Mouse (Mus musculus) stomach, postnatal 0 days (tissue): Measurements from ENCODE around the gene Ccdc84. TPM values are rescaled to one million over a fixed set of nuclear protein-coding genes. Genes with fewer than 3 reads are reported as not detected.

Experiments used
- ATAC-seq: fragments of 200-750 bp; cut with Nextera tagmentation; 2 replicates; pipeline ENCODE4 v1.8.0; 2017; ENCODE audit not compliant: low FRiP score, low TSS enrichment
- DNase-seq: peaks from one replicate; pipeline ENCODE4 v3.0.0-alpha.2; 2016; ENCODE audit warnings: low spot score
- H3K27ac ChIP-seq: fragments of 300-500 bp; sonication (generic); replicated peaks from 2 replicates; pipeline ENCODE4 v1.5.1; 2014; ENCODE audit warnings: mild to moderate bottlenecking, control low read depth
- H3K27me3 ChIP-seq: fragments of 300-500 bp; sonication (generic); 2 replicates; pipeline ENCODE4 v1.6.1; 2014; ENCODE audit warnings: low read length; ENCODE audit not compliant: control insufficient read depth, insufficient read depth
- H3K36me3 ChIP-seq: fragments of 300-500 bp; sonication (generic); 2 replicates; pipeline ENCODE4 v1.6.1; 2014; ENCODE audit warnings: low read length, mixed read lengths; ENCODE audit not compliant: control insufficient read depth, insufficient read depth
- H3K4me1 ChIP-seq: fragments of 300-500 bp; sonication (generic); replicated peaks from 2 replicates; pipeline ENCODE4 v1.6.1; 2014; ENCODE audit warnings: antibody characterized with exemption; ENCODE audit not compliant: control insufficient read depth, insufficient read depth
- H3K4me2 ChIP-seq: fragments of 300-500 bp; sonication (generic); replicated peaks from 2 replicates; pipeline ENCODE4 v1.6.1; 2014; ENCODE audit warnings: low read depth, mild to moderate bottlenecking, control low read depth, moderate library complexity
- H3K4me3 ChIP-seq: fragments of 300-500 bp; sonication (generic); 2 replicates; pipeline ENCODE4 v1.5.1; 2014; ENCODE audit warnings: low read depth, low read length, control low read depth
- H3K9ac ChIP-seq: fragments of 300-500 bp; sonication (generic); 2 replicates; pipeline ENCODE4 v1.6.1; 2014; ENCODE audit warnings: mild to moderate bottlenecking, low read length, control low read depth, mixed read lengths
- H3K9me3 ChIP-seq: fragments of 300-500 bp; sonication (generic); 2 replicates; pipeline ENCODE4 v1.6.1; 2016; ENCODE audit warnings: low read length; ENCODE audit not compliant: control insufficient read depth
- CTCF ChIP-seq: IDR thresholded peaks from 2 replicates; pipeline ENCODE4 v1.5.1; 2016; ENCODE audit warnings: antibody characterized with exemption, low read depth, mild to moderate bottlenecking, moderate library complexity
- EP300 ChIP-seq: optimal IDR thresholded peaks from 2 replicates; pipeline ENCODE3; 2016; ENCODE audit warnings: antibody characterized with exemption
- WGBS: fragments of 180-500 bp; shearing (Covaris S2); extraction: QIAGEN DNeasy Blood & Tissue Kit; methylation state at CpG from one replicate; pipeline ENCODE4 v1.1.7; 2014; 5-methylcytosine and 5-hydroxymethylcytosine counted together
- polyA plus RNA-seq: library from polyadenylated mRNA; unstranded; fragments of >200 nt; fragmentation: Nextera tagmentation; extraction: Ambion mirVana; gene quantifications from 2 replicates; pipeline ENCODE4 v1.2.1, GENCODE M21; 2015

Ccdc84 gene
- polyA plus RNA-seq: 16.4 and 16.6 TPM in 2 replicates

GRCm38 (mm10) chr9:44418519-44419385 is at the start of gene Ccdc84:
Gene Ccdc84, minus strand, starts transcription at chr9:44418569.
- 70% methylated on average over 14 of the region's 14 CpGs for WGBS
- TF ChIP-seq CTCF (no peak), EP300 (no peak)
- ATAC-seq: no peak

GRCm38 (mm10) chr9:44461950-44462349 is 43.6 kb upstream of the Ccdc84 start:
- Histone ChIP-seq H3K9ac (no peak overlapping the region), H3K27ac (no peak overlapping the region), H3K4me2 (no peak overlapping the region), H3K27me3 (no peaks in the 10 kb centered on the region), H3K9me3 (no peaks in the 10 kb centered on the region), H3K4me1 (no peaks in the 10 kb centered on the region), H3K4me3 (no peak overlapping the region), H3K36me3 (no peaks in the 10 kb centered on the region)
- DNase-seq (no peak), ATAC-seq (no peak)
- TF ChIP-seq EP300: no peak
- TF ChIP-seq CTCF: no peak
- WGBS: 65% methylated on average over 5 of the region's 5 CpGs

More at GRCm38 (mm10) chr9:44418519-44419385, at the start of gene Ccdc84:
- Histone ChIP-seq H3K9me3 (no peaks in the 10 kb centered on the region), H3K4me2 (peak within 1 kb of the TSS; percentile 96), H3K36me3 (no peaks in the 10 kb centered on the region; the same call in 1 of the 2 replicates), H3K9ac (peak within 1 kb of the TSS; percentile 85), H3K4me3 (peak within 1 kb of the TSS; percentile 81), H3K4me1 (peaks cover 4% of the 10 kb centered on the region; the same call in 1 of the 2 replicates), H3K27me3 (no peaks in the 10 kb centered on the region), H3K27ac (peak within 1 kb of the TSS; percentile 70)
- no peak for DNase-seq

- H3K4me2 ChIP-seq: no peak overlapping the region
- no peaks in the 10 kb centered on the region for H3K4me1 ChIP-seq
- DNase-seq (peak; percentile 40), ATAC-seq (peak; percentile 64)
- no peaks in the 10 kb centered on the region for H3K27me3 ChIP-seq
- no peaks in the 10 kb centered on the region for H3K9me3 ChIP-seq
- no peak overlapping the region for H3K9ac ChIP-seq
- H3K27ac ChIP-seq: no peak overlapping the region
- H3K36me3 ChIP-seq: no peaks in the 10 kb centered on the region
- no peak overlapping the region for H3K4me3 ChIP-seq
- TF ChIP-seq EP300 (no peak), CTCF (no peak)
- 11% methylated on average over 11 of the region's 11 CpGs for WGBS
Measured at GRCm38 (mm10) chr9:44457035-44457742, 38.8 kb upstream of the Ccdc84 start.

DNA sequence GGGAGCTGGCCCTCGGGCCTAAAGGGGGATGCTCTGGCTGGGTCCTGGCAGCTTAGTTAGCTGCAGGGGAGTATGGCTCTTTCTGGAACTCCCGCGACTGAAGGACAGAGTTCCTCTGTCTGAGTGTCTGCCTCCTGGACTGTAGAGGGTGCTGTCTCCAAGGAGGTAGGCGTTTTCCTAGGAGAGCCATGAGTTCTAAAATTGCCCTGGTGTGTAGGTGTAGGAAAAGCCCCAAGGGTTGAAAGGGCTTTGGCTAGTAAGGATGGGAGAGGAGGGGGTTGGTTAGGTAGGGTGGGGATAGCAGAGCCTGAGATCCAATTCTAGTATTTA is 36.5 kb upstream of the Ccdc84 start, which contains the start of gene Upk2:
Gene Upk2 (minus strand): TSS at position 86 of the 330 bp plus-strand sequence.
- H3K4me2 ChIP-seq: peak within 1 kb of the TSS; percentile 24; the same call in 1 of the 2 replicates
- H3K9ac ChIP-seq: no peak within 1 kb of the TSS
- H3K4me1 ChIP-seq: no peaks in the 10 kb centered on the region
- peak; percentile 30 for DNase-seq
- no peak within 1 kb of the TSS for H3K27ac ChIP-seq
- no peak for TF ChIP-seq EP300
- TF ChIP-seq CTCF: peak; percentile 62
- H3K27me3 ChIP-seq: no peaks in the 10 kb centered on the region
- WGBS: 39% methylated on average over 4 of the region's 4 CpGs
- H3K4me3 ChIP-seq: no peak within 1 kb of the TSS
- no peaks in the 10 kb centered on the region for H3K9me3 ChIP-seq
- ATAC-seq: peak; percentile 40
- H3K36me3 ChIP-seq: no peaks in the 10 kb centered on the region

GRCm38 (mm10) chr9:44454132-44454890 is 35.9 kb upstream of the Ccdc84 start:
- 13% methylated on average over 14 of the region's 14 CpGs for WGBS
- peak; percentile 86 for DNase-seq
- Histone ChIP-seq H3K36me3 (no peaks in the 10 kb centered on the region), H3K27ac (no peak overlapping the region), H3K4me3 (no peak overlapping the region), H3K4me2 (peak overlapping the region; percentile 24; the same call in 1 of the 2 replicates), H3K27me3 (no peaks in the 10 kb centered on the region), H3K4me1 (no peaks in the 10 kb centered on the region), H3K9me3 (no peaks in the 10 kb centered on the region), H3K9ac (no peak overlapping the region)
- peak; percentile 84 for ATAC-seq
- TF ChIP-seq CTCF (peak; percentile 92), EP300 (no peak)
